Mouse (Mus musculus) myocyte (in vitro differentiated cells): Measurements from ENCODE around the gene Ttc39b. TPM values are rescaled to one million over a fixed set of nuclear protein-coding genes. Genes with fewer than 3 reads are reported as not detected.

ENCODE experiments used
- H3K27me3 ChIP-seq: one replicate; pipeline ENCODE4 v1.6.1; 2011; ENCODE audit not compliant: control insufficient read depth, insufficient read depth, insufficient read length
- H3K36me3 ChIP-seq: one replicate; pipeline ENCODE4 v1.6.1; 2011; ENCODE audit not compliant: control insufficient read depth, insufficient read depth
- H3K4me2 ChIP-seq: one replicate; pipeline ENCODE4 v1.6.1; 2011; ENCODE audit warnings: low read depth, control low read depth
- H3K4me3 ChIP-seq: one replicate; pipeline ENCODE4 v1.5.1; 2011; ENCODE audit warnings: mild to moderate bottlenecking, control low read depth, moderate library complexity
- H3K79me2 ChIP-seq: one replicate; pipeline ENCODE4 v1.6.1; 2011; ENCODE audit not compliant: control insufficient read depth, insufficient read depth
- H3ac ChIP-seq: one replicate; pipeline ENCODE4 v1.6.1; 2011; ENCODE audit not compliant: control insufficient read depth, insufficient read length
- CEBPB ChIP-seq: IDR thresholded peaks from 2 replicates; pipeline ENCODE4 v1.6.1; 2011; ENCODE audit warnings: mild to moderate bottlenecking, moderate library complexity; ENCODE audit not compliant: poor library complexity, insufficient read depth, severe bottlenecking
- E2F4 ChIP-seq: IDR thresholded peaks from one replicate; pipeline ENCODE4 v1.6.1; 2011; ENCODE audit warnings: mild to moderate bottlenecking, control low read depth, moderate library complexity; ENCODE audit not compliant: insufficient read depth
- MAX ChIP-seq: IDR thresholded peaks from one replicate; pipeline ENCODE4 v1.6.1; 2011; ENCODE audit warnings: low read depth, mild to moderate bottlenecking, control low read depth
- MYOD1 ChIP-seq, 3 experiments: IDR thresholded peaks; one replicate each; pipeline ENCODE4 v1.6.1; 2011; ENCODE audit warnings: control low read depth in 2 of 3, low read depth in 2 of 3, mild to moderate bottlenecking in 2 of 3, moderate library complexity in 1 of 3; ENCODE audit not compliant: insufficient read length in 2 of 3, control insufficient read depth in 1 of 3
- MYOG ChIP-seq, 3 experiments: IDR thresholded peaks; one replicate each; pipeline ENCODE4 v1.6.1; 2011; ENCODE audit warnings: control low read depth in 2 of 3, low read depth in 2 of 3, mild to moderate bottlenecking in 2 of 3; ENCODE audit not compliant: insufficient read length in 2 of 3, control insufficient read depth in 1 of 3, insufficient read depth in 1 of 3
- POLR2A ChIP-seq: IDR thresholded peaks from one replicate; pipeline ENCODE4 v1.6.1; 2011; ENCODE audit warnings: low read depth, mild to moderate bottlenecking, control low read depth, moderate library complexity; ENCODE audit not compliant: insufficient read length
- POLR2AphosphoS2 ChIP-seq: IDR thresholded peaks from one replicate; pipeline ENCODE4 v1.6.1; 2011; ENCODE audit warnings: low read depth, control low read depth; ENCODE audit not compliant: insufficient read length
- REST ChIP-seq: IDR thresholded peaks from one replicate; pipeline ENCODE4 v1.6.1; 2011; ENCODE audit warnings: mild to moderate bottlenecking, control low read depth, moderate library complexity; ENCODE audit not compliant: insufficient read depth, insufficient read length
- SRF ChIP-seq: IDR thresholded peaks from one replicate; pipeline ENCODE4 v1.6.1; 2011; ENCODE audit warnings: low read depth; ENCODE audit not compliant: control insufficient read depth, insufficient read length
- TCF12 ChIP-seq: IDR thresholded peaks from one replicate; pipeline ENCODE4 v1.6.1; 2011; ENCODE audit warnings: mild to moderate bottlenecking, control low read depth; ENCODE audit not compliant: poor library complexity, insufficient read depth, severe bottlenecking
- TCF3 ChIP-seq: IDR thresholded peaks from one replicate; pipeline ENCODE4 v1.6.1; 2011; ENCODE audit warnings: low read depth, control low read depth; ENCODE audit not compliant: insufficient read length
- USF1 ChIP-seq: IDR thresholded peaks from one replicate; pipeline ENCODE4 v1.6.1; 2011; ENCODE audit warnings: low read depth, mild to moderate bottlenecking, control low read depth, moderate library complexity
- polyA plus RNA-seq: library from polyadenylated mRNA; unstranded; fragments of >200 nt; fragmentation: generic; extraction: Trizol; gene quantifications from one replicate; pipeline ENCODE4 v1.2.1, GENCODE M21; 2012; ENCODE audit warnings: missing spikeins

The Ttc39b gene
- polyA plus RNA-seq, 1 experiment = 19.3 TPM

DNA sequence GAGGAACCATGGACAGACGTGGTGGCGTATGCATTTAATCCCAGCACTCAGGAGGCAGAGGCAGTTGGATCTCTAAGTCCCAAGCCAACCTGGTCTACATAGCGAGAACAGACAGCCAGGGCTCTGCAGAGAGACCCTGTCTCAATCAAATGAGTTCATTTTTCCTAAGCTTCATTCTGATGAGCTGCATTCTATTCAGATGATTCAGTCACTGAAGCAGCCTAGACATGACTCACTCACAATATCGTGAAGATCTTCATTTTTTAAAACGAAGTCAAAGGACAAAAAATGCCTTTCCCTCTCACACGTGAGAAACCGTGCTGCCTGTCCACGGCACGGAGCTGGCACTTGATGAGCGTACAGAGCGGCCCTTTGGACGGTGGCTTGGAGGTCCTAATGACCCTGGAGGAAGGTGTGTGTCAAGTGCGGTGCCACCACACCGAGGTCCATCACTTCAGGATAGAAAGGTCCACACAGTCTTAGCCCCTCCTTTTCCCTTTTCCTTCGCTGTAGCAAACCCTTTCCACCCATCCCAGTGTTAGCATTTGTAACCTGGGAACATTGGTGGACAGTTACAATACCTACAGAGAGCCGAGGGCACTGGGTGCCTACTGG, 21.8 kb downstream of the Ttc39b start:
- H3K27me3 ChIP-seq = no peaks in the 10 kb centered on the region

GRCm38 (mm10) chr4:83301713-83302112, 22.3 kb downstream of the Ttc39b start:
- no peaks in the 10 kb centered on the region for H3K27me3 ChIP-seq
- H3K36me3 ChIP-seq = peaks cover 5% of the 10 kb centered on the region
- H3K4me2 ChIP-seq = peak overlapping the region; percentile 86
- no peak overlapping the region for H3ac ChIP-seq
- no peak for TF ChIP-seq TCF3
- TF ChIP-seq TCF12 = no peak
- no peak for TF ChIP-seq SRF
- TF ChIP-seq POLR2AphosphoS2 = no peak
- no peak for TF ChIP-seq REST
- TF ChIP-seq POLR2A = no peak
- TF ChIP-seq MYOD1 (IDR thresholded peaks at IDR 0.05; ENCODE audit: control insufficient read depth in 1 of 3, insufficient read length in 2 of 3, low read depth in 2 of 3) = no peak
- no peak for TF ChIP-seq CEBPB
- no peak for TF ChIP-seq USF1
- no peak for TF ChIP-seq MYOG (IDR thresholded peaks at IDR 0.05; ENCODE audit: control insufficient read depth in 1 of 3, insufficient read depth in 1 of 3, insufficient read length in 2 of 3, low read depth in 2 of 3)
- TF ChIP-seq E2F4 = no peak
- H3K4me3 ChIP-seq = no peak overlapping the region
- peaks cover 77% of the 10 kb centered on the region for H3K79me2 ChIP-seq

More for the DNA sequence above, 21.8 kb downstream of the Ttc39b start:
- H3K36me3 ChIP-seq = no peaks in the 10 kb centered on the region
- no peak for TF ChIP-seq REST
- TF ChIP-seq MYOD1 (IDR thresholded peaks at IDR 0.05; ENCODE audit: control insufficient read depth in 1 of 3, insufficient read length in 2 of 3, low read depth in 2 of 3) = no peak
- no peak for TF ChIP-seq E2F4
- TF ChIP-seq CEBPB = no peak
- no peak for TF ChIP-seq USF1
- TF ChIP-seq SRF = no peak
- TF ChIP-seq MAX = no peak
- H3K4me2 ChIP-seq = peak overlapping the region; percentile 86
- no peak overlapping the region for H3K4me3 ChIP-seq
- peaks cover 78% of the 10 kb centered on the region for H3K79me2 ChIP-seq
- H3ac ChIP-seq = no peak overlapping the region

DNA sequence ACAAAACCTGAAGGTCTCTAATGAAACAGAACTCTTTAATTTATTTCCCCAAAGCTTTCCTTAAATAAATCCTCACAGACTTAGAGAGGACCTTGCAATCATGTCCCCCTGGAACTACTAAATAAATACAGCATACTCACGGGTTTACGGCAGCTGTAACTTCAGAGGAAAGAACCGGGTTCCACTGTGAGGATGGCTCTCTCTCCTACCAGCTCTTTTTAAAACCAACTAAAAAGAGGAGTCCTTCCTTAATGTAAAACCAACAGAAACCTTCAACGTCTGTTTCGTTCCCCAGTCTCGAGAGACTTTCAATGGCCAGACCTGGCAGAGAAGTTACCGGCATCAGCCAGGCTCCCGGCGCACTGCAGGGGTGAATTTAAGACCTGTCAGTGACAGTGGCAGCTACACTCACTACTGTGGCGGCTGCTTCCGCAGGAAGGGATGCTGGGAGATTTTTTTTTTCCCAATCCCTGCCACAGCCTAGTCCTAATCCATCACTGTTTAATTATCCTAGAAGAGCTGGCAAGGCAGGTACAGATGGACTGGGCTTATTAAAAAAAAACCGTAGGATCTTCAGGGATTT, 39.2 kb downstream of the Ttc39b start:
- TF ChIP-seq MYOG (IDR thresholded peaks at IDR 0.05; ENCODE audit: control insufficient read depth in 1 of 3, insufficient read depth in 1 of 3, insufficient read length in 2 of 3, low read depth in 2 of 3) (no peak), SRF (no peak), E2F4 (no peak), CEBPB (no peak)
- Histone ChIP-seq H3ac (no peak overlapping the region), H3K36me3 (no peaks in the 10 kb centered on the region), H3K4me2 (peak overlapping the region; percentile 71), H3K79me2 (peaks cover 47% of the 10 kb centered on the region), H3K4me3 (no peak overlapping the region), H3K27me3 (no peaks in the 10 kb centered on the region)

DNA sequence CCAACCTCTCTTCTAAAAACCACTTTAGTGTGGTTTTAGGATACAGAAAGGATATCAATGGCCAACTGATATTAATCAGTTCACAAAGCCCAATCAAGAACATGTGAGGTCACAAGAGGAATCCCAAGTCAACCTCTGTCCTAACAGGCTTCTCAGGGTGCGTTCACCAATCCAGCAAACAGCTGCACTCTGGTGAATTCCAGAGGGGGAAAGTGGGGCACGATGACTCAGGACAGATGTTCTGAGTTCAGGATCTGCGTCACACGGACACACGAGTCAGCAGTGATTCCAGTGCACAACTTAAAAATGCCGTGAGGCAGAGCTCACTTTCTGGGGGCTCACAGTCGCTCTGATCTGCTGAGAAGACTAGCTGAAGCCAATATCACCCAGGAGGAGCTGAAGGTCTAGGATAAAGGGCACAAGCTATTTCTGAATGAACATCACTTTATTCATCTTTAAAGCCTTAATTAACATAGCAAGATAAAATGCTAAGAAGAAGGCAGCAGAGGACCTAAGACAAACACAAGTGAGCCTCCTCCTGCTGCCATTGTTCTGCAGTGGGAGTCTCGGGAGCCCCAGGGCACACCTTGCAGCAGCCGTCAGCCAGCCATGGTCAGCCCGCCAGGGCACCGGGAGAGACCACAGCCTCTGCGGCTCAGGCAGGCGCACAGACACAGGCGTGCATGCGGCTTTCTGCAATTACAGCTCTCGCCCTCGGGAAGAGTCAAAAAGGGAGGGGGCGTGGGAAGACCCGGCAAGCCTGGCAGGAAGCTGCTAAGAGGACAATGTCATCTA, 39.9 kb downstream of the Ttc39b start:
- peaks cover 54% of the 10 kb centered on the region for H3K79me2 ChIP-seq
- no peaks in the 10 kb centered on the region for H3K36me3 ChIP-seq
- no peak overlapping the region for H3ac ChIP-seq
- TF ChIP-seq MYOG (IDR thresholded peaks at IDR 0.05; ENCODE audit: control insufficient read depth in 1 of 3, insufficient read depth in 1 of 3, insufficient read length in 2 of 3, low read depth in 2 of 3) (peak in 2 of 3 experiments; percentile 43 to 65), MYOD1 (IDR thresholded peaks at IDR 0.05; ENCODE audit: control insufficient read depth in 1 of 3, insufficient read length in 2 of 3, low read depth in 2 of 3) (peak in 2 of 3 experiments; percentile 65 to 78), SRF (no peak), CEBPB (no peak)
- H3K27me3 ChIP-seq = no peaks in the 10 kb centered on the region
- no peak overlapping the region for H3K4me3 ChIP-seq
- H3K4me2 ChIP-seq = peak overlapping the region; percentile 71

DNA sequence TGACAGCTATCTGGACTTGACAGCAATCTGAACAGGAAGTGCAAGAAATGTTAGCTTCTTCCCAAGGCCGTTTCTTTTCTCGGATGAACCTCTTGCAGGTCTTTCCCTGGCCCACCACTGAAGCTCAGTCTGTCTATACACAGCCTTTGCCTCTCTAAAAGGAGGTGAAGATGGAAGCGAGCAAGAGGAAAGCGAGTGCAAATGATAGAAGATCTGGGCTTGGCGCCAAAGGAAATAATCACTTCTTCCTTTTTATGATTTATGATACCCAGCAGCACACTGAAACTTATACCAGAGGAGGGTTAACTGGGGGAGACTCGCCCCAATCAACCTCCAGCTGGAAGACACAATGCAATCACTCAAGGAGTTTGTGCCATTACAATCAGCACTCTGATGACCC, 41.6 kb downstream of the Ttc39b start:
- H3K4me2 ChIP-seq = no peak overlapping the region
- no peaks in the 10 kb centered on the region for H3K27me3 ChIP-seq
- no peaks in the 10 kb centered on the region for H3K36me3 ChIP-seq
- H3K79me2 ChIP-seq = peaks cover 67% of the 10 kb centered on the region
- H3K4me3 ChIP-seq = no peak overlapping the region
- no peak overlapping the region for H3ac ChIP-seq
- TF ChIP-seq MYOG (IDR thresholded peaks at IDR 0.05; ENCODE audit: control insufficient read depth in 1 of 3, insufficient read depth in 1 of 3, insufficient read length in 2 of 3, low read depth in 2 of 3) (no peak), POLR2A (no peak), POLR2AphosphoS2 (no peak), MYOD1 (IDR thresholded peaks at IDR 0.05; ENCODE audit: control insufficient read depth in 1 of 3, insufficient read length in 2 of 3, low read depth in 2 of 3) (no peak), USF1 (no peak), REST (no peak), SRF (no peak), E2F4 (no peak), MAX (no peak), TCF12 (no peak), TCF3 (no peak), CEBPB (no peak)
